Mouse (Mus musculus) G1E-ER4 (cell line): Measurements from ENCODE around the gene Kbtbd13. TPM values are rescaled to one million over a fixed set of nuclear protein-coding genes. Genes with fewer than 3 reads are reported as not detected.

Source experiments
- GATA1 ChIP-seq: IDR thresholded peaks from one replicate; pipeline ENCODE4 v1.8.0; 2012; ENCODE audit warnings: low read length, inconsistent platforms
- polyA plus RNA-seq: library from polyadenylated mRNA; stranded (reverse); fragments of >175 nt; gene quantifications from 2 replicates; pipeline ENCODE4 v1.2.3, GENCODE M21; 2012

Gene Kbtbd13
- polyA plus RNA-seq, 1 experiment: not detected

DNA sequence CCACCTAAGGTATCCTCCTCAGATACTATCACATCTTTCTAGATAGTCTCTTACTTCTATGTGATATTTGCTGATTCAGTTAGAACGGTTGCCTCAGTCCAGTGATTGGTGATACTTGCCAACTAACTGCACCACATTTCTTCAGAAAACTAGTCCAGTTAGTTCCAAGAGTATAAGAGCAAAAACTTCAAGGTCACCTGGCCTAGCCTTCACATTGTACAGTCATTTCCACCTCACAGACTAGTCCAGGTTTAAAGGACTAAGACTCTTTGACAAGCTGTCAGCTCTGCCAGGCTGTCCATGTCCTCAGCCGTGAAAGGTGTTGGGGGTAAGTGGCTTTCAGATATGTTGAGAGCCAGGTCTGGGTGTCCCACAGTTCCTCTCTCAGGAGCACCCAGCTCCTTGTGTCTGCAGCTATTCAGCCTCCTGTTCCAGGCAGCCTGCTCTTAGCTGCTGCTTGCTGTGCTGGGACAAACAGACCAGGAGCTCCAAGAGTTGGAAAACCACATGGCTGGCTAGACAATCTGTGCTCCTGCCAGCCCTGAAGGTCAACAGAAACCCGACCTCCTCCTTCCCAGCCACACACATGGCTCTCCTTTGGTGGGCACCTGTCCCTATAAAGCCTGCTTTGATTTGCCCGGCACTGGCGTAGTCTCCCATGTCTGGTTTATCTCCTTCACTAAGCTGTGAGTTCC, 16.8 kb downstream of the Kbtbd13 start:
- no peak for TF ChIP-seq GATA1

DNA sequence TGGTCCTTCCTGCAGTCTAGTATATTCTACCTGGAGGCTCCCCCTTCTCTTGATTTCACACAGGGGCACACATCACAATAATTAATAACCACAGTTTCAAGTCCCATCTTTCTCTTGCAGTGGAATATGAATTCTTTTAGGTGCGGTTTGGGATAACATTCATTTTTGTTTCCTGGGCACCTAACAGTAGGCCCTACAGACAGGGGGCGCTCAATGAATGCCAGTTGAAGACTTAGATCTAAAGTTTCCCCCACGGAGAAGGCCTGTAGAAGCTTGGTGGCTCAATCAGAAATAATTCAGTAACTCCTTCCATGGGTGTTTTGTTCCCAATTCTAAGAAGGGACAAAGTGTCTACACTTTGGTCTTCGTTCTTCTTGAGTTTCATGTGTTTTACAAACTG, 19.0 kb downstream of the Kbtbd13 start:
- TF ChIP-seq GATA1: no peak

DNA sequence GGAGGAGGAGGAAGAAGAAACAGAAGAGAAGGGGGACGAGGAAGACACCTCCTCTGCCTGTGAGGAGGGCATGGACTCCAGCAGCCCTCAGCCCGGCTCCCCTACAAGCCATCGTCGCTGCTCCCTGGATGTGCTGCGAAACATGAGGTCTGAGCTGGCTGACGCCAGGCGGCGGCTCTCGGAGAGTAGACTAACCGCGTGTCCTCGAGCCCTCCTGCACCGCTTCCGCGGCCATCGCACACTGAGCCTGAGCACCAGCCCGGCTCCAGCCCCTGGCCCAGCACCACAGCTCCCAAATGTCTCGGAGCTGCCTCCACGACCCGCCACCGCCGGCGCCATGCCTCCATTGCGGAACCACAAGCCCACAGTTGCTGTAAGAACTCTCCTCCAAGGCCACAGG, 19.7 kb downstream of the Kbtbd13 start:
- no peak for TF ChIP-seq GATA1

DNA sequence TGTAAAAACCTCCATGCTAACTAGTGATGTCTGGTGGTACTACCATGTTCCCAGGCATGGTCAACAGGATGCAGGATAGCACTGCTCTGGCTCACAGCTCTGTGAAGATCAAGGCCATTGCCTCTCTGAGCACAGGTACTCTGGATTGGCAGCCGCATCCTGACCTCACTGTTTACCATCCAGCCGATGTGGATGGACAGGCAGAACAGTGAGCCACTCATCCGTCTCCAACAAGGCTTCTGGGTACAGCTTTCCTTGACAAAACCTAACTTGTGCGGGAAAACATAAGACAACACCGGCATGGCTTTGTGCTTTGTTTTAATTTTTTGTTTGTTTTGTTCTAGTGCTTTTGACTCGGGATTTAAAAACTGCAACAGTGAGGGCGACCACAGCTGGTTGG, 25.7 kb downstream of the Kbtbd13 start:
- no peak for TF ChIP-seq GATA1

DNA sequence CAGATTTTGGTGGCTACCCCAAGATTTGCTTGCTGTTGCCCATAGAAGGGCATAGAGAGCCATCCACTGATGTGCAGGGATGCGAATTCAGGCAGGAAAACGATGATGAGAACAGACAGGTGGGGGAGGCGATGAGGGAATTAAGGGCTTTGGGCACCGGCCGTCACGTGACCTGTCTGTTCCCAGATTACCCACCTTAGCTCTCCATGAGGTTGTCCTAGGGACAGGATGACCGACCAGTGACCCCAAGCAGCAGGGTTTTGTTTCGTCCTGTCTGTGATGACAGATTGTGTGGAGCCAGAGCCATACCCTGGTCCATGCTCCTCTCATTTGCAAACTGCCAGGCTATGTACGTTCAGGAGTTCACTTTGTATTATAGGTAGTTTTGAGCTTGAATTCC, 27.8 kb downstream of the Kbtbd13 start:
- TF ChIP-seq GATA1: no peak

DNA sequence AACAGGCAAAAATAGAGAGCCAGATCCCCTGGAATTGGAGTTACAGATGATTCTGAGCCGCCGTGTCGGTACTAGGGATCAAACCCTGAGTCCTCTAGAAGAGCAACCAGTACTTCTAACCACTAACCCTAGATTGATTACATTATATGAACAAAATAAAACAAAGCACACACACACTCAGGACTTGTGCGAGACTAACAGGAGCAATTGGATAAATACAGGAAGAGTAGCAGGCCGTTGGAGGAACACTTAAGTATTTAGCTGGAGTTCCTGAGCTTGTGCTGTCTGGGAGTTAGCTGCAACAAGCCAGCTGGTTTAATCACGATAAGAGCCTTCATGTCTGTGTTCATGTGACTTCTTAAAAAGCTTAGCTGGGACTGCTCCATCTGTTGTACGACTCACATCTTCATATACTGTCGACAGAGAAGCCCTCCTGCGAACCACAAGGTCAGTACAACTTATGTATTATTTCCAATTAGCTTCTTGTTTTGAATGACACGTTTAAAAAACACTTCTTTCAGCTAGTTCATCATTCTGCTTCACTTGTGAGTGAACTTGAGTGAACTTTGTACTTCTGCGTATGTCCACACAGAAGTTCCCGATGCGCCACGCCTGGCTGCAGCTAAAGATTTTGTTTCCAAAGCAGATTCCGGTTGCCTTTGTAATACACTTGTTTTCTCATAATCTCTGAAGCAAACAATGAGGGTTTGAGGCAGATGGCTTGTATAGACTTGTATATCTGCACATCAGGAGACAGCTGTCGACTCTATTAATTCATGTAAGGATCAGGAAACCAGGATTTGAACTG, 30.6 kb downstream of the Kbtbd13 start, which contains the start of gene Ubap1l:
Ubap1l (plus strand) TSS at position 401 of the 808 bp plus-strand sequence.
- no peak for TF ChIP-seq GATA1

DNA sequence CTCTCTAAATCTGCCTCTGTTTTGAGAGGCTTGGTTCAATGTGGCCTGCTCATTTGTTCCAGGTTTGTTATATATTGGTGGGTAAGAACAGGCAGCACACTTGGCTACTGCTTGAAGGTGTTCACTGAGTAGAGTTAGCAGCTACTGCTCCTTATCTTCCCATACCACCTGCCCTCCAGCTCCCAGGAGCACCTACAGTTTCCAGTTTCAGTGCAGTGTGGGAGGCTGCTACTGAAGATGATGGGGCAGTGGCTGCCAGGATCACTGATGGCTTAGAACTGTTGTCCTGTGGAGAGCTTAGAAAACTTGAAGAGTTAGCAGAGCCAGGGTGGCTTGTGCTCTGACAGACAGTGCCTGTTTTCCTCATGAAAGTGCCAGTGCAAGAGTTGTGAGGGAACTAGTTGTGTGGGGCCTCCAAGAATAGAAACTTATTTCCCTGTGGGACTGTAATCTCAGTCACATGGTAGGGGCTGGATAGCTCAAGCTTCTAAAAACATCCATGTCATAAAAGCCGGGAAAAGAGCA, 32.4 kb downstream of the Kbtbd13 start:
- TF ChIP-seq GATA1: no peak

DNA sequence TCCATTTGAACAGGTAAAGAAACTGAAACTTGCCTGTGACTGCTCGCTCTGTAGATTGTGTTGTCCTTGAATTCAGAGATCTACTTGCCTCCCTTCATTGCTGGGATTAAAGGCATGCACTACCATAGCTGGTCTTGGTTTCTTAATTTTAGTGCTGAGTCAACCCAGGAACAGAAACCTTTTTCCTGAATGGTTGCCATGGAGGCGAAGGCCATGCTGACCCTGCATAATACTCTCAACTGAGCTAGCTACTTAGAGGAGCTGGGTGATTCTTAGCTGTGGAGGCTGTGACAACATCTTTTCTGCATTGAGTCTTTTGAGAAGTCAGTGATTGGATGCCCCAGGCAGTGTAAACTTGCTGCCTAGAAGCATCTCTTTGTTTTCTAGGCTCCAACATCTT, 34.5 kb downstream of the Kbtbd13 start:
- TF ChIP-seq GATA1: no peak

DNA sequence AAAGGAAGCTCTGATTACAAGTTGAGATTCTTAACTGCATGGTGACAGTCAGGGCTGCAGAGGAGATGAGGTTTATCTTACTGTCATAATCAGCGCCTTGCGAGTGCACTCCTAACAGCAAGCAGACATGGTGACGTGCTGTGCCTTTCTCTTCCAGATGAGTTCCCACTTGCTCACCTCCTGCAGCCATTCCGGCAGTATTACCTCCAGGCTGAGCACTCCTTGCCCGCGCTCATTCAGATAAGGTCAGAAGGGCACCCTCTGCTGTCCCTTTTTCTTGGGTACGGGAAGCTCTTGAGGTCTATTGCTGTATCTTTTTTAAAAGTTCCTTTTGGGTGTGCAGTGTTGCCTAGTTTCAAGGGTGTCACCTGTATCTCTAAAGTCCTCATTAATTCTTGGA, 34.9 kb downstream of the Kbtbd13 start:
- TF ChIP-seq GATA1: no peak

DNA sequence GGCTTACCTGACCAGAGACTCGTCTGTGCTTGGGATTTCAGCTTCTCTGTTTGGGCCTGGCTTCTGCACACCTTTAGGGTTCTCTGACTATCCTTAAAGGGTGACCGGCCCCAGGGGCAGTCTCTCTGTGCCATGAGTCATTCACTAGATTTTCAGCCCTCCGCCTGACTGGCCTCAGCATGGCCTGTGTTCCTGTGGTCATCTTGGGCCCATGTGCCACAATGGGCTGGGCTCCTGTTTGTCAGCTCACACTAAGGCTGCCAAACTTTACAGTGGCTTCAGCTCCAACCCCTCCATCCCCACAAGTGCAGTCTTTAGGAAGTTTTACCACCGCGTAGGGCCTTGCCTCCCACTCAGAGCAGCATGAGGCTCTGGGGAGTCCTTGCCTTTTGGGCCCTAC, 38.2 kb downstream of the Kbtbd13 start:
- no peak for TF ChIP-seq GATA1

DNA sequence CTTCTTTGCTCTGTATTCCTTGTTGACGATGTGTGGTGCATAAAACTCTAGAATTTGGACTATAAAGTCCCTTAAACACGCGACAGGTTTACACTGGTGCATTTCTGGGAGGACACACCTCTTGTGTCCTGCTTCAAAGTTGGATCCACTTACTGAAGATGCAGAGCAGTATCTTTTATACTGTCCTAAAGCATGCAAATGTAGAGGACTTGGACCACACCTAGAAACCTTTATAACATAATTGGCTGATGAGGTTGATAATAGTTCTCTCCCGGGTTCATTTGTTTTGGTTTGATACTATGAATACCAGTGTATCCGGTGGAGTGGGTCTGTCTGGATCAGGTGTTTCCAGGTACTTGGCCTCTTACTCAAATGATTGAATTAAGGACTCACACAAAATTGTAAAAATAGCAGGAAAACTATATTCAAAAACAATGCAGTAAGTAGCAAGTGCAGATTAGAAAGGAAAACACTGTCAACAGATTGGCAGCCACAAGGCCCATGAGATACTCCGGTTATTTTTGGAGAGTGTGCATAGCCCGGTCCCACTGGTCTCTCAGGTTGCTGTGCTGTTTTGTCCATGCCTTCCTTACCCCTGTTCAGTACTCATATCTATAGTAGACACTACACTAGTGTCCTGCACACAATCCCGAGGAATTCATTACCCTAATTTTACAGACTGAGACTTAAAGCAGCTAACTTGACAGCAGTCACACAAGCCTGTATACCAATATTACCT, 44.2 kb downstream of the Kbtbd13 start:
- no peak for TF ChIP-seq GATA1

DNA sequence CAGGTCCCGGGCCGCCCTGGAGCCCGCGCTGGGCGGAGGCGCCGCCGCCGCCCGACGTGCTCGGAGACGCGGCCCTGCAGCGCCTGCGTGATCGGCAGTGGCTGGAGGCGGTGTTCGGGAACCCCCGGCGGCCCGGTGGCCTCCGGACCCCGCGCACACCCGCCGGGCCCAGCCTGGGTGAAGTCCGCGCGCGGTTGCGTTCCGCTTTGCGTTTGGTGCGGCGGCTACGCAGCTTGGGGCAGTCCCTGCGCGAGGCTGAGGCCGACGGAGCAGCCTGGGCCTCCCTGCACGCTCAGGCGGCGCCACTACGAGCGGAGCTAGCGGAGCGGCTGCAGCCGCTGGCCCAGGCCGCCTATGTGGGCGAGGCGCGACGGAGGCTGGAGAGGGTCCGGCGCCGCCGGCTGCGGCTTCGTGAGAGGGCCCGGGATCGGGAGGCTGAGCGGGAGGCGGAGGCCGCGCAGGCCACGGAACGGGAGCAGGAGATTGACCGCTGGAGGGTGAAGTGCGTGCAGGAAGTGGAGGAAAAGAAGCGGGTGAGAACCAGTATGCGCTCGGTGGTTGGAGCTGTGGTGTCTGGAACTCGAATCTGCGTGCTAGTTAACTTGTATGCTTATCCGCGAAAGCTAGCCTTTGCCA, 44.9 kb downstream of the Kbtbd13 start:
- no peak for TF ChIP-seq GATA1

DNA sequence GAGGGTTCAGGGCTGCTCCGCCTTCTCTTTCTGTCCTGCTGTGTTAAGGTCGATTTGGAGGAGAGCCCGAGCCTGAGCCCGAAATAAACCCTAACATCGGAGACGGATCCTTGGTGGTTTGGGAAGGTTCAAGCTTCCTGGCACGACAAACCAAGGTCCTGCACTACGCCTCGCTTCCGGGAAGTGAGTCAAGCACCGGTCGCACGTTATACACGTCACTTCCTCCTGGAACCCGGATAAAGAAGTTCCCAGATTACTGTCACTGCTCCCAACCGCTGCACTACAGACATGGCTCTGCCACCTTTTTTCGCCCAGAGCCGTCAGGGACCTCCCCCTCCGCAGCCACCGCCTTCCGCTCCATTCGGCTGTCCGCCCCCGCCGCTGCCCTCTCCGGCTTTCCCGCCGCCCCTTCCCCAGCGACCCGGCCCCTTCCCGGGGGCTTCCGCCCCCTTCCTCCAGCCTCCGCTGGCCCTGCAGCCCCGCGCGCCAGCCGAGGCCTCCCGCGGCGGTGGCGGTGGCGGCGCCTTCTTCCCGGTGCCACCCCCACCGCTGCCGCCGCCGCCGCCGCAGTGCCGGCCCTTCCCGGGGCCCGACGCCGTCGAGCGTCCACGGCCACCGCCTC, 45.5 kb downstream of the Kbtbd13 start, which contains the start of gene Pdcd7:
Pdcd7 (plus strand) TSS at position 251 of the 622 bp plus-strand sequence.
- no peak for TF ChIP-seq GATA1

DNA sequence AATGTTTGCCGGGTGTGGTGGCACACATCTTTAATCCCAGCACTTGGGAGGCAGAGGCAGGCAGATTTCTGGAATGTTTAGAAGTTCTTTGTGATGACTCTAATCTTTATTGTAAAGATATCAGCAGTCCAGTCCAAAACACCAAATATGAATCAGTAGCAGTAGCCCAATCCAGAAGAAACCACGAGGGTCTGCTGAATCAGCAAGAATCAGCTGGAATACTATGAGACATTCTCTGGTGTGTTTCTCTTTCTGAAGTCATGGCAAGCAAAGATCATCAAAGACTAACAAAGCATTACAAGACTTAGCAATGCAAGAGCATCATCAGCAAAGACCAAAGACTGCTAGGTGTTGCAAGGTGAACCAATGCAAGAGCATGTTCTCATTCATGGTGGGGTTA, 51.0 kb downstream of the Kbtbd13 start:
- no peak for TF ChIP-seq GATA1

DNA sequence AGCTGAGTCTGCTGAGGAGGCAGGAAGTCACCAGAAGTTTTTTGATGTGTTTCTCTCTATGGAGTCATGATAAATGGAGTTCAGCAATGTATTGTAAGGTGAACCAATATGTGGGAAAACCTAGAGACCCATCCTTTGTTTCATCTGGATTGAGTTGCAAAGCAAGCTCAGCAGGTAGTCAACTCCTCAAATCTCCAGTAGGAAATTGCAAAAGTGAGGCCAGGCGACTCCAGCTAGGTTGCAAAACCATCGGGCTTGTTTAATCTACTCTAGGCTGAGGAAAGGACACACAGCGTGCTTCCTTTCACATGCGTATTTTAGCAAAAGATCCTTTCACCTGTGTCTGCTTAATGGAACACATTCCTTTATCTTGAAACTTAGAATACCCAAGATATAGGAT, 52.3 kb downstream of the Kbtbd13 start:
- TF ChIP-seq GATA1: no peak

Other genes starting within 250 kb of the Kbtbd13 start
- 10.1 and 14.4 TPM in 2 replicates for gene Parp16, start 196.3 kb downstream of the Kbtbd13 start, polyA plus RNA-seq
- gene Cilp, start 126.5 kb downstream of the Kbtbd13 start, polyA plus RNA-seq: not detected in 2 replicates
- 19.2 and 25.8 TPM in 2 replicates for gene Clpx, start 97.4 kb downstream of the Kbtbd13 start, polyA plus RNA-seq
- gene Pdcd7, start 45.5 kb downstream of the Kbtbd13 start, polyA plus RNA-seq: 29.8 and 42.2 TPM in 2 replicates
- 0.05 and 0.08 TPM in 2 replicates for gene Ubap1l, start 30.6 kb downstream of the Kbtbd13 start, polyA plus RNA-seq
- gene Rasl12, start 6.9 kb upstream of the Kbtbd13 start, polyA plus RNA-seq: not detected in 2 replicates
- not detected in 2 replicates for gene Slc51b, start 31.3 kb upstream of the Kbtbd13 start, polyA plus RNA-seq
- gene Mtfmt, start 44.1 kb upstream of the Kbtbd13 start, polyA plus RNA-seq: 8.3 and 11.7 TPM in 2 replicates
- gene Spg21, start 69.3 kb upstream of the Kbtbd13 start, polyA plus RNA-seq: 20.7 and 28.0 TPM in 2 replicates
- gene Ankdd1a, start 128.5 kb upstream of the Kbtbd13 start, polyA plus RNA-seq: not detected in 2 replicates
- 17.8 and 32.5 TPM in 2 replicates for gene Plekho2, start 188.4 kb upstream of the Kbtbd13 start, polyA plus RNA-seq
- gene Pif1, start 195.5 kb upstream of the Kbtbd13 start, polyA plus RNA-seq: 8.1 and 9.4 TPM in 2 replicates
- 0.05 and 0.10 TPM in 2 replicates for gene Rbpms2, start 238.0 kb upstream of the Kbtbd13 start, polyA plus RNA-seq